Mouse (Mus musculus) brain, embryonic 18.5 days (tissue): ENCODE measurements around the gene Vmn1r81.

Source experiments
- DNase-seq: peaks from one replicate; pipeline ENCODE4 v3.0.0-alpha.2; 2012; ENCODE audit warnings: low read depth, low spot score

The Vmn1r81 gene

GRCm38 (mm10) chr7:12268169-12268568, at the start of gene Vmn1r81:
Gene Vmn1r81 (minus strand): TSS chr7:12268269.
- DNase-seq = no peak

- no peak for DNase-seq
These were observed 32.1 kb upstream of the Vmn1r81 start, which contains the start of gene Vmn1r82 for GRCm38 (mm10) chr7:12300130-12300529. Gene Vmn1r82 (plus strand): TSS chr7:12300430.

- no peak for DNase-seq
These were observed 63.9 kb downstream of the Vmn1r81 start for GRCm38 (mm10) chr7:12204141-12204540.
